Mouse (Mus musculus) thymus, postnatal 36 days (tissue): Measurements from ENCODE around the gene Ncs1.
A peak's percentile ranks its signal among the peaks of the same experiment; 100 is the strongest.

ENCODE experiments used
- DNase-seq, 2 experiments: peaks; one replicate each; pipeline ENCODE4 v3.0.0; 2022; ENCODE audit warnings: mixed read lengths in 2 of 2

The Ncs1 gene

DNA sequence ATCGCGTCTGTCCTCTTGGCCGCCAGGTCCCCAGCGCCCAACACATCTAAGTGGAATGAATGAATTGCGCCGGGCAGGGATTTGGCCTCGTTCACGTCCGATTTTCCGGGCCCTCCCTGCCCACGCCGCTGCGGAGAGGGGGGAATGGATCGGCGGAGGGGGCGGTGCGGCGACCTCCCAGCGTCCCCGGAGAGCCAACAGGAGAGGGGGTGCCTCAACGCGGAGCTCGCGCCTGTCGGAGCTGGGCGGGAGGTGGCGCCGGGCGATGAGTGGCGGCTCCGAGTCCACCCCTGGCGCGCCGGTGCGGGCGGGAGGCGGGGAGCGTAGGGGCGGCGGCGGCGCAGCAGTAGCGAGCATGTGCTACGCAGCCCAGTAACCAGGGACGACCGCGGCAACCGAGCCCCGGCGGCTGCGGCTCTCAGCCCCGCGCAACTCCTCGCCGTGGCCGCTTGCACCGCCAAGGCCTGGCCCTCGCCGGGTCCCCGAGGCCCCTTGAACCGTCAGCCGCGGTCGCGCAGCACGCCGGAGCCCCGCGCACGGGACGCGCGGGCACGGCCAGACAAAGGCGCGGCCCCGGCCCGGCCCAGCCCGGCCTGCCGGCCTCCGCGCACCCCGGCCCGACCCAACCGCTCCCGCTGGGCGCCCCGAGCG is at the start of gene Ncs1:
TSS of gene Ncs1 (plus strand) at position 333 of the 651 bp plus-strand sequence.
- DNase-seq, result peak; percentile 30 to 49

DNA sequence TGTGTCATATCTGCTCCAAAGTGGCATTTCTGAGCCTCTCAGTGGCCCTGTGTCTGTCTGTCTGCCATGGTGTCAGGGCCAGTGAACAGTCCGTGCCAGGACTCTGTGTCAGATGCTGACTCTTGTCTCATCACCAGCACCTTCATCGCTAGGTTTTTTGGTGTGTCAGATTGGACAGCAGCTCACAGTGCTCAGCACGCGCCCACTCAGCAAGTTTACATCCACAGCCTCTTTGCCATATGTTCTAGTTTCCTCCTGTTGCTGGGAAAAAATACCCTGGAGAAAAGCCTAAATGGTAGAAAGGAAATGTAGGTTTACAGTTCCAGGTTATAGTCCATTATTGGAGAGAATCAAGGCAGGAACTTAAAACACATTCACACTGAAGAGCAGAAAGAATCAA is 47.0 kb upstream of the Ncs1 start:
- DNase-seq, result no peak

DNA sequence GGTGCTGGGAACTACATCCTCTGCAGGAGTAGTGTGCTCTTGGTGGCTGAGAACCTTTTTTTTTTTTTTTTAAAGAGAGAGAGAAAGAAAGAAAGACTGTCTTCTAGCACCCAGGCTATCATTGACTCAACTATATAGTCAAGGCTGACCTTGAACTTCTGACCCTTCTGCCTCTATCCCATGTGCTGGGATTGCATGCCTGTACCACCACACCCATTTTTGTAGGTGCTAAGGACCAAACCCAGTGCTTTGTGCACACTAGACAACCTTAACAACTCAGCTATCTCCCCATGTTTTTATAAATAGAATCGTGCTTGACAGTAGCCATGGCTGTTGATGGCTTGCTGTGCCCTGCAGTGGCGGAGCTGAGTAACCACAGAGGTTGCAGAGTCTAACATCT is 45.6 kb upstream of the Ncs1 start:
- DNase-seq, result no peak

DNA sequence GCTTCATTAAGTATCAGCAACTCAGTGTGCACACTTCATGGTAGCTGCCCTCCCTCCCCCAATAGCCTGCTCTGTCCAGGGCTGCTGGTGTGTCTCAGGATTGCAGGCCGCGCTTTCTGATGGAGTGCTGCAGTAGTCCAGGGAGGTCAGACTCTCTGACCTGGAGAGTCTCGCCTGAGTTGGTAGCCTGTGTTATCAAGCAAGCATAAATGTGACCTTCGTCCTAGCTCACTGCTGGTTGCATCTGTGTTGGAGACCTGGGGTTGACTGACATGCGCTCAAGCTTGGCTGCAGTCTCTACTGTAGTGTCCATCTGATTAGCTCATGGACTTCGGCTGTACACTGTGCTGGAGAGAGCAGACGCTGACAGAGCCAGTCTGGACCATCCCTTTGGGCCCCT is 43.8 kb upstream of the Ncs1 start:
- no peak for DNase-seq

DNA sequence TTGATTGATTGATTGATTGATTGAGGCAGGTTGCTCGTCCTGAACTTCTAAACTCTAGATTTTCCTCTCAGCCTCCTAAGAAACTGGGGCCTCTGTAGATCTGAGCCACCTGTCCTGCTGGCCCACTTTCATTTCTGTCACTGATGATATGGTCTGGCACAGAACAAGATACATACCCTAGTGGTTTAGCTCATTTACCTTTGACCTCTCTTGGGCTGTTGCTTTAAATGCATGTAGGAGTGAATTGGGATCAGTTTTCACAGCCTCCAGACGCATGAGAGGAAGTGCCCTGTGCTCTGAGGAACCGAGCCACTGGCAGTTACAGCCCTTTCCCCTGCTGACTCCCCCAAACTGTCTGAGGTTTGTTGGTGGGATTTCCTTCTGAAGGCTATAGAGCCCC is 43.3 kb upstream of the Ncs1 start:
- DNase-seq, result no peak

DNA sequence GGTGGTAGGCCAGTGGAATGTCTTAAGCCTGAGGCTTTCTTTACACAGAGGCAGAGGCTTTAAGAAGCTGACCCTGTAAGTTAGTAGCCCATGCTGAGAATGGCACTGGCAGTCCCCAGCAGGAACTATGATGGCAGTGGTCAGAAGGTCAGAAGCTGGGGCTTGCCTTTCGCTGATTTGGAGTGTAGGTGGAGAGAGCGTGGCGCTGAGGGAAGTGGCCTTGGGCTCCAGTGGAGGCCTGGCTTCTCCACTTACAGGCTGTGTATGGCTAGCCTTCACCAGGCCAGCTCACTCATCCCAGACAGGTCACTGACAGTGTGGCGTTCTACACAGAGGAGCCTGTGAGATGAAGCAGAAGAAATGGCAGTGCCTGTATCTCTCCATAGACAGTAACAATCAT is 42.7 kb upstream of the Ncs1 start:
- no peak for DNase-seq

DNA sequence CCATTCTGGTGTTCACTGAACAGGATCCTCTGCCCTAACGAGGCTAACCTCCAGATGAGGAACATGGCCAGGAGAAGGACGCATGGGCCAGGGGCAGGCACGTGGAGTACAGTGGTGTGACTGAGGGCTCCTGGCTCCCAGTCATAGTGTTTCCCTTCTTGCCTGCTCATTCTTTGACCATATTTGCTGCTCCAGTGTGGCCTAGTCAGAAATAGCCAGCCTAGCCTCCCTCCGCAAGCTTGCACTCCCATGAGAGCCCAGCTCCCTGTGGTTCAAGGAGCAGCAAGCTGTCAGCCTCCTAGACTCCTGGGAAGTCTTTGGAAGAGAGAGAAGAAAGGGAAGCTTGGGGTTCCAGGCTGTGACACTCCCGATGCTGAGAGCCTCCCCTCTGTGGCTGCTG is 40.9 kb upstream of the Ncs1 start:
- DNase-seq, result no peak

DNA sequence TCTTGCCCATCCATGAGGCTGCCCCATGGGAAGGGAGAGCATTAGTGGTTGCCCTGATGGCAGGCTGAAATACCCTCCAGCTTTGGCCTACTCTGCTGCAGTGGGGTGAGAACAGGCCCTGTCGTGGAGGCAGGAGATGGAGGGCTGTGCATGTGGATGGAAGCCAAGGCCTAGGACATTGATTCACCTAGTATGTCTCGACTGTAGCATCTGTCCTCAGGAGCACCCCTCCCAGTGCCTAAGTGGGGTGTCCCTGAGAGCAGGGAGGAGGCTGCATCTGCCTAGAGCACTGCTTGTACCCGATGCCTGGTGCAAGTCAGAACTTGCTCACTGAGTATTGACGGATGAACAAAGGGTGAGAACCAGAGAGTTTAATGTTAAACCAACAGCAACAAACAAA is 39.4 kb upstream of the Ncs1 start:
- DNase-seq, result no peak

DNA sequence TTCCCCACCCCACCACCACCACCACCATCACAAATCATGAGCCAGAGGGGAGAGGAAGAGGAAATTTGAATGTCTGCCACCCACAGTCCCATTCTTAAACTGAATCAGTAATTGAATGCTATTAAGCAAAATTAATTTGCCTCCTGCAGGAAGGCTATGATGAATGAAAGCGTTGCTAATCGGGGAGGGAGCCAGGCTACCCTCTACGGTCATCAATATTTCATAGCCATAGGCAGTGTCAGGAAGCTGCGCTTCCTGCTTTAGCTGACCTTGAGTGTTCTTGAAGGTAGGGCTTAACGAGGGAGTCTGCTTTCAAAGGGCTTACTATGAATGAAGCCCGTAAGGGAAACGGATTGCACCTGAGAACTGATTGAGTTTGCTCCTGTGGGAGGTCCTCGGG is 38.7 kb upstream of the Ncs1 start:
- DNase-seq, result no peak

DNA sequence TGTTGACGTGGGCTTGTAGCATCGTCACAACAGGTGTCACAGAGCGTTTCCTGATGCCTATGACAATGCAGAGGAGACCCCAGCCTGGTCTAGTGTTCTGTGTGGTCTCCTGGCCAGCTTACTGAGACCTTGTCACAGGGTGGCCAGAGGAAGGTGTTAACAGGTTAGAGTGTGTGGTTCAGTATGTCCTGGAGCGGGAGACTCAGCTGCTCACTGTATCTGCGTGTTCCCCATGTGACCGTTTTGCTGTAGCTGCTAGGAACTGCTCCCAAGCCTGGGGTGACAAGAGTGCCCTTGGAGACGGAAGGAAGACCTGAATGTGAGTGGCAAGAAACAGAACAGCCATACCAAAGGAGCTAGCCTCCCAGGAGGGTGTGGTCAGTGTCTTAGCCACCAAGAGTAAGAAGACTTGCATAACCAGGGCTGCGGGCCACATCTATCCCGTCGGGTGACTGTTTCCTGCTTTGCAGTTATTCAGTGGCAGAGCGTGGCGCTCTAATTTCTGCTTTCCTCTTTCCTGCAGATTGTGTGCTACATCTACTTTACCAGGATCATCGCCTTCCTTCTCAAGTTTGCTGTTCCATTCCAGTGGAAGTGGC is 37.0 kb upstream of the Ncs1 start:
- no peak for DNase-seq

DNA sequence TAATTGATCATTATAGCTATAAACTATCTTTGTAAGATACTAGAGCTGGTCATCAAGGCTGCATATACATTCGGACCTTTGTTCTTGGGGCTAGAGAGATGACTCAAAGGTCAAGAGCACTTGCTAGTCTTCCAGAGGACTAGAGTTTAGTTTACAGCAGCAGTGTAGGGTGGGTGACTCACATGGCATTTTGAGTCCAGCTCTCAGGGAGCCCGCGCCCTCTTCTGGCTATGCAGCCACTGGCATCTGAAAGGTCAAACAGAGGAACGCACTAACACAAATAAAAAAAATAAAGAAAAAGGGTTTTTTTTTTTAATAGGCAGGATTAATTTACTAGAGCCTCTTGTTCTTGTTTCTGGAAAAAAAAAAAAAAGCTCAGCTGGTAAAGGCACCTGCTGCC is 36.1 kb upstream of the Ncs1 start:
- no peak for DNase-seq

DNA sequence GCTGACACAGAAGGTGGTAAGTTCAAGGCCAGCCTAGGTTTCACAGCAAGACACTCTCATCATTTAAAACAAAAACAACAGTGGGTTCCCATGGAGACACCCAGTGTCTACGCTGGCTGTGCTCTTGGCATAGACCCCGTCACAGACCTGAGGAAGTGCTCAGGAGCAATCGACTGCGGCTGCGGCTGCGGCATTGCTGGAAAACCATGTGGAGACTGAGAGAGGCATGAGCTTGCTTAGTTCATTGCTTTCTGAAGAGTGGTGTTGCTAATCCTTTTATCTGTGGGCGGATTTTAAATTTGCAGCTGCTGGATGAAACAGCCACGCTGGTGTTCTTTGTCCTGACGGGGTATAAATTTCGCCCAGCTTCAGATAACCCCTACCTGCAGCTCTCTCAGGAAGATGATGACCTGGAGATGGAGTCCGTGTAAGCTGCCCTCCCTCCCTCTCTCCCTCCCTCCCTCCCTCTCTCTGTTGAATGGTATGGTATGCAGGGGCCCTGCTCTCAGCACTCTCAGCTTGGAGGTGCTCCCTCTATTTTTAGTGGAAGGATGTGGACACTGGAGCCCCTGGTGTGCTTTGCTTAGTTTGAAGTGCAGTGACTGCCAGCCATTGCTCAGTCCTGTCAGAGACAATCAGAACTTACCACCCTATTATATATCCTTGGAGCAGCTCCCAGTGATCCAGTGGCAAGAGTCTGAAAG is 35.3 kb upstream of the Ncs1 start:
- DNase-seq, result no peak

DNA sequence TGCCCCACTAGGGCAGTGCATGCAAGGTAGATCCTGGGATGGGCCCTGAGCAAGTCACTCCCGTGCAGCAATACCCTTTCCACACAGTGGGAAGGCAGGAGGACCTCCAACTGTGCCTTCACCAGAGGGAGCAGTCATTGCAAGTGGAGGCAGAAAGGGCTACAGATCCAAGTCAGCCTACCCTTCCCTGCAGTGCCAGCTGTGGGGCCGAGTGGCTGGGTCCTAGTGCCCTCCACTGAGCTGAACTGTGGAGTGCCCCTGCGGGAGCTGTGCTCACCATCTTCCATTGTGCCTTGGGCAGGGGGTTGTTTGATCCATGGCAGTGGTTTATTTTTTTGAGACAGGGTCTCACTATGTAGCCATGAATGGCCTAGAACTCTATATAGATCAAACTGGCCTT is 34.4 kb upstream of the Ncs1 start:
- no peak for DNase-seq

DNA sequence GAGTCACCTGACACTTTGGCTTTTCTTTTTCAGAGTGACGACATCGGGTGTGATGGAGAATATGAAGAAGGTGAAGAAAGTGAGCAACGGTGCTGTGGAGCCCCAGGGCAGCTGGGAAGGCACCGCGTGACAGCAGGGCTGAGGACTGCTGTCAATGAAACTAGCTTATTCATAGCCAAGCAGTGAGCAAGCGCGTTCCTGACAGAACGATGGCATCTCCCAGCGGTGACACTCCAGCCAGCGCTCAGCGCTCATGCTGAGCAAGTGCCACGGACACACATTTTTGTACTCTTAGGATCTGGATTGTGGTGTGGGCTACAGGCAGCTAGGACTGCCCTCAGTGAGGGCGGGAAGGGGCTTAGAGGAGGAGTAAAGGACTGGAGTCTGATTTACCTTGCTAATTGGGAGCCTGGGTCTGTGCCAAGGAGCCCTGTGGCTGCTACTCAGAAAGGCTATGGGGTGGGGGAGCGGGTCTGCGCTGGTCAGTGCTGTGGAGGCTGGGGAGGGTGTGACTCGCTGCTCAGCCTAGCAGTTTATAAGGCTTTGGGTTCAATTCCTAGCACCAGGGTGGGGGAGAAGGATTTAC is 31.3 kb upstream of the Ncs1 start:
- DNase-seq, result no peak

DNA sequence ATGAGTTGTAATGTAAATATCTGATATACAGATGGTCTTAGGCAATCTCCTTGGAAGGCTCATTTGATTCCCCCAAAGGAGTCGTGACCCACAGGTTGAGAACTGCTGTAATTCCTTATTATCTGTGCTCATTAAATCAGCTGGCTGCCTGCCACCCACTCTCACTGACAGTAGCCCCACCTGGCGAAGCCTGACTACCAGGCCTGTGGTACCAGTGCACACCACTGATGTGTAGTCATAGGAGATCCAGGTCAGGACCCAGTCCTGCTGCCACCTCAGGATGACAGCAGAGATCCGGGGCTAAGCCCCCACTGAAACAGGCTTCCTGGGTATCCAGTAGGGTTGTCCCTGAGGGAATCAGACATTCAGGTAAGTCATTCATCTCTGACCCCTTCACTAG is 27.0 kb upstream of the Ncs1 start:
- no peak for DNase-seq

DNA sequence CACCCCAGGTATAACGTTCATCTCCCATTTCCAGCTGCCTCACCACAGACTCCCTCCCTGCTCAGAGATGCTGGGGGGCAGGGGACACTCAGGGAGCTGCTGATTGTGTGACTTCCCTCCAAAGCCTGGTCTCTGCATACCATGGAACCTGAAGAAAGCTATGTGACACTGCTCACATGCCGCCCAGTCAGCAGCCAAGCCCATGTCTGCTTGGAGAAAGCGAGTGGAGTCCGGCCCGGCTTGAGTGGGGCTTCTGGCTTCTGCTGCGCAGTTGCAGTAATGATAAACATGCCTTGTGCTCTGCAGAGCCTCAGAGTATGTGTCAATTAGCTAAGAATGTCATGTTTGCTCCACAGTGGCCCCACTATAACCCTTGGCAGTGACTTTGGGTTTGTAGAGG is 26.2 kb upstream of the Ncs1 start:
- no peak for DNase-seq

DNA sequence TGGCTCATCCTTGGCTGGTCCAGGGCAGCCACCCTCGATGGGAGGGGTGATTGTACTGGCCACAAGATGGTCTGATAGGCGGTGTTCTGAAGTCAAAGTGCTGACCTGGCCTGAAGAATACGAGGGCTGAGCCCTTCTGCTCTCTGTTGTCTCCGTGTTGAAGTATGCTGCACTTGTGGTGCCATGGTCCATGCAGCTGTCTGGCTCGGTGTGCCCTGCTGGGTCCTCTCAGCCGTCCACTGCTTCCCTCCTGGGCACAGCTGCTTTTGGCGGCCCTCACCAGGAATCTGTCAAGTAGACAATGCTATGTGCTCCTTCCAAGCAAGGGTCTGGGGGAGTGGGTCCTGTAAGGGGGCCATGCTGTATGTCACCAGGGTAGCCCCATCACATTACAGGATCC is 24.8 kb upstream of the Ncs1 start:
- no peak for DNase-seq

DNA sequence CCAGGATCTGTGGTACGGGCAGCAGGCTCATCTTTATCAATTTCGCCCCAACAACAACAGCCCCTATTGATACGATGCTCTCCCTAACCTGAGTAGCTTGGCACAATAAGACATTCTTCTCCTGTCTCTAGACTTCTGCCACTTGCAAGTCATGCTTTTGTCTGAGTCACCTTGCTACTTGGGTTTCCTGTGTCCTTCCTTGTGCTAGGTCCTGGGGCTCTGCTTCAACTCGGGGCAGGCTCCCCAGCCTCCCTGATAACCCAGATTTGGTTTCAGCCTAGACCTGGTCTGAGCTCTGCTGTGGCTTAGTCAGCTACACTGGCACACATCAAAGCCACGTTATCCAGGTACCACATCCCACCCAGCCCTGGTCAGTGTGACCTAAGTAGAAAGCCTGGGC is 24.0 kb upstream of the Ncs1 start:
- no peak for DNase-seq

DNA sequence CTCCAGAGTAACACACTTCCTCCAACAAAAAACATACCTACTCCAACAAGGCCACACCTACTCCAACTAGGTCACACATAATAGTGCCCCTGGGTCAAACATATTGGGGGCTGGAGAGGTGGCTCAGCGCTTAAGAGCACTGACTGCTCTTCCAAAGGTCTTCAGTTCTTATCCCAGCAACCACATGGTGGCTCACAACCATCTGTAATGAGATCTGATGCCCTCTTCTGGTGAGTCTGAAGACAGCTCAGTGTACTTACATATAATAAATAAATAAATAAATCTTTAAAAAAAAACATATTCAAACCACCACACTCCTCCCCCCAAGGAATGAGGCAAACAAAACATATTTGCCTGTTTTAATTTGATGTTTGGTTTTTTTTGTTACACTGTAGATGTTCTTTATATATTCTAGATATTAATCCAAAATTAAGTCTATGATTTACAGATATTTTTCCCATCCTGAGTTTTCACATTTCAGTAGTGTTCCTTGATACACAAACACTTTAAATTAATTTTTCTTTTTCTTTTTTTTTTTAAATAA is 16.8 kb upstream of the Ncs1 start:
- DNase-seq, result no peak

DNA sequence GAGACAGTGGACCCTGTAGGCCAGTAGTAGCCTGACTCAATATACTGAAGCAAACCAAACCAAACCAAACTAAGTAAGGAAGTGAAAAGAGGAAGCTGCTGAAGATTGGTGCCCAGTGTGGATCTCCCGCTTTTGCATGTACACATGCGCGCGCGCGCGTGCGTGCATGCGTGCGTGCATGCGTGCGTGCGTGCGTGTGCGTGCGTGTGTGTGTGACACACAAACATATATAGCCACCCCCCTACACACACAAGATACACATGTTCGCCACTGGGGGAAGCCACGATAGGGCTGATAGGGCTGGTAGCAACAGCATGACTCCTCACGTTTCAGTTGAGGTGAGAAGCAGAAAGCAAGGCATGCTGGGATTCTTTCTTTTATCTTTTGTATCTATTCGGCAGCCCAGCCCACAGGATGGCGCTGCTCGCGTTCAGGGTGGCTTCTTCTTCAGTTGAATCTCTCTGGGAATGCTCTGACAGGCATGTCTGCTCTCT is 6.4 kb upstream of the Ncs1 start:
- DNase-seq, result no peak

DNA sequence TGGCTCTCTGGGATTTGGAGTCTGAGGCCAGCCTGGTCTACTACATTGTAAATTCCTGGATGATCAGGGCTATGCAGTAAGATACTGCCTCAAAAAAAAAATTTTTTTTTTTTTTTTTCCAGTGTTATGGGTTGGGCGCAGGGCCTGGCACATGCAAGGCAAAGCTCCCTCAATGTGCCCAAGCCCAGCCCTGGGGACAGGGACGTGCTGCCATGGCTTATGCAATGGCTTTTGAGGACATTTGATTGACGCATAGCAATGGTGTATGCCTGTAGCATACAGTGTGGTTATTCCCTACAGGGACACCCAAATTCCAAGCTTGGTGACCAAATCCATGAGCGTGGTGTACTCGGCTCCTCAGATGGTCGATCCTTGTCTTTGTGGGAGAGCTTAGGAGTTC is 5.8 kb upstream of the Ncs1 start:
- no peak for DNase-seq

DNA sequence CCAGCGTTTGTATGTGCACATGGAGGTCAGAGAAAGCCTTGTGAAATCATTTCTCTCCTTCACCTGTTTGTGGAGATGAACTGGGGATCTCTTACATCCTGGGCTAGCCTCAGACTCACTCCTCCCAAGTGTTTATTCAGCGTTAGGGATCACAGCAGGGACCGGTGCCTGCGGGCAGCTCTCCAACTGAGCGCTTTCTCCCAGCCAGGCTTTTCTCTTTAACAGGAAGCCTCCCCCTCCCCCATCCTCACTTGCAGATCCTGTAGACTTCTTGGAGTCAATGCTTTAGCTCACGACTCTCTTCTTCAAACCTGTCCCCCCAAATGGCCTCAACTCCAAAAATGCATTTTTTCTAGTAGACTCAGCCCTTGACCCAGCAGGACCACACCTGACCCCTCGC is 4.0 kb upstream of the Ncs1 start:
- DNase-seq, result no peak

DNA sequence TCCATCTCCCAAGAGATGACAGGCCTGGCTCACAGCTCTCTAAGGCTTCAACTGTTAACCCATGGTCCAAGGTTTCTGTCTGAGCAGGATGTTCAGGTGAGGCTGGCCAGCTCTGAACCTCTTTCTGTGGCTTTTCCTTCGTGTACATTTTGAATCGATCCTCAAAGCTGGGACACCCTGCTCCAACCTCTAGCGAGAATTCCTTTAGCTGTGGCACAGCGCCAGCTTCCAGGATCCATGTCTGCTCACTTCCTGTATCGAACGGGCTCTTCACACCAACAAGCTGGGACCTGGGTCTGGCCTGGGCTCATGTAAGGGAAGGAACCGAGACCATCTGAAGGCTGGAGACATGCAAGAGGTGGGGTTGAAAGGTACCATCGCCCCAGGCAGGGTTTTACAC is 1.4 kb upstream of the Ncs1 start:
- DNase-seq, result no peak

DNA sequence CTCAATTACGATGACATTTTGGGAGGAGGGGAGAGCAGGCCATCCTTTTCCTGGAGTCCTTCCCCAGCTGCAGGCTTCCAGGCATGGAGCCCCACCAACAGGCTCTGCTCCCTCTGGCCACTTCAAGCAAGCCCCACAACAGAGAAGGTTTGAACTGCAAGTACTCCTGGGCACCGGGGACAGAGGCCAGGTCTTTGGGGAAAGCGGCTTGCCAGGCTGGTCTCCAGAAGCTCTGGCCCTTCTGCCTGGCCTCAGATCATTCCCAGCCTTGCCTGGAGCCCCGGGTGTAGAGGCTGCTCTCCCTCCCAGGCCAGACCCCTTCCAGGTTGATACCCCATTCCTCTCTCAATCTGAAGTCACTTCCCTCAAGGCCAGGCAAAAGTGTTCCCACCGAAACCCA is 572 bp upstream of the Ncs1 start:
- no peak for DNase-seq
